Mouse (Mus musculus) gastrocnemius, postnatal 14 days (tissue): ENCODE data around the gene Atf7ip. TPM values are rescaled to one million over a fixed set of nuclear protein-coding genes. Genes with fewer than 3 reads are reported as not detected.

Experiments
- DNase-seq: peaks from one replicate; pipeline ENCODE4 v3.0.0; 2021; ENCODE audit warnings: mixed read lengths
- intact Hi-C: fragments of 180-260 bp; cut with DNase I; formaldehyde crosslinking; loops from one replicate; pipeline ENCODE4 v1.15.1; 2025; ENCODE audit warnings: low total_unique reads
- total RNA-seq, 2 experiments: library from RNA; stranded (reverse); gene quantifications; 2 replicates each; pipeline ENCODE4 v1.2.3; 2021

Atf7ip gene
- total RNA-seq, 2 experiments from 2014 or later, result 32.8 to 51.9 TPM

- intact Hi-C loops, result loop anchor here (5.0 kb wide), 1 partner anchor 102 kb away; no protein-coding TSS in a partner anchor
- peak; percentile 73 for DNase-seq
These were observed 114.6 kb downstream of the Atf7ip start for GRCm38 (mm10) chr6:136620361-136621139.

- DNase-seq, result no peak
- intact Hi-C loops, result no loop called here
These were observed 119.5 kb downstream of the Atf7ip start for GRCm38 (mm10) chr6:136625421-136625820.

- intact Hi-C loops, result no loop called here
- DNase-seq, result no peak
These were observed 123.7 kb downstream of the Atf7ip start for GRCm38 (mm10) chr6:136629639-136630038.

GRCm38 (mm10) chr6:136631519-136631918 is 125.6 kb downstream of the Atf7ip start:
- intact Hi-C loops, result no loop called here
- no peak for DNase-seq

- intact Hi-C loops, result no loop called here
- DNase-seq, result no peak
These were observed 126.1 kb downstream of the Atf7ip start for GRCm38 (mm10) chr6:136631945-136632534.

- no peak for DNase-seq
- intact Hi-C loops, result no loop called here
These were observed 127.2 kb downstream of the Atf7ip start for GRCm38 (mm10) chr6:136633154-136633553.

- no peak for DNase-seq
- intact Hi-C loops, result no loop called here
These were observed 127.8 kb downstream of the Atf7ip start for GRCm38 (mm10) chr6:136633719-136634118.

- intact Hi-C loops, result no loop called here
- DNase-seq, result no peak
These were observed 129.0 kb downstream of the Atf7ip start for GRCm38 (mm10) chr6:136634982-136635381.

- DNase-seq, result no peak
- intact Hi-C loops, result no loop called here
These were observed 138.2 kb downstream of the Atf7ip start for GRCm38 (mm10) chr6:136644171-136644570.

- intact Hi-C loops, result no loop called here
- DNase-seq, result no peak
These were observed 139.8 kb downstream of the Atf7ip start for GRCm38 (mm10) chr6:136645754-136646153.

- intact Hi-C loops, result no loop called here
- no peak for DNase-seq
These were observed 140.2 kb downstream of the Atf7ip start for GRCm38 (mm10) chr6:136646207-136646606.

GRCm38 (mm10) chr6:136647455-136647861 is 141.5 kb downstream of the Atf7ip start:
- intact Hi-C loops, result no loop called here
- DNase-seq, result no peak

- intact Hi-C loops, result no loop called here
- DNase-seq, result no peak
These were observed 144.7 kb downstream of the Atf7ip start for GRCm38 (mm10) chr6:136650664-136651063.

GRCm38 (mm10) chr6:136653331-136653730 is 147.4 kb downstream of the Atf7ip start:
- DNase-seq, result no peak
- intact Hi-C loops, result no loop called here

GRCm38 (mm10) chr6:136654470-136654869 is 148.5 kb downstream of the Atf7ip start:
- intact Hi-C loops, result no loop called here
- DNase-seq, result no peak

GRCm38 (mm10) chr6:136655786-136656185 is 149.8 kb downstream of the Atf7ip start:
- intact Hi-C loops, result no loop called here
- no peak for DNase-seq

GRCm38 (mm10) chr6:136658303-136658702 is 152.3 kb downstream of the Atf7ip start:
- no peak for DNase-seq
- intact Hi-C loops, result no loop called here

- intact Hi-C loops, result no loop called here
- DNase-seq, result no peak
These were observed 153.3 kb downstream of the Atf7ip start for GRCm38 (mm10) chr6:136659226-136659625.
